Mouse (Mus musculus) kidney, adult 2 months (tissue): ENCODE data around the gene Il1rap.

Source experiments
- CTCF ChIP-seq: fragments of 200-500 bp; conservative IDR thresholded peaks from 2 replicates; pipeline ENCODE4 v1.5.1; 2011; ENCODE audit warnings: low read depth, mild to moderate bottlenecking, control low read depth, low read length, moderate library complexity, mixed read lengths; ENCODE audit not compliant: insufficient read depth, insufficient read length
- POLR2A ChIP-seq: fragments of 200-500 bp; IDR thresholded peaks from one replicate; pipeline ENCODE4 v1.6.1; 2011; ENCODE audit warnings: low read depth, low read length, control low read depth

DNA sequence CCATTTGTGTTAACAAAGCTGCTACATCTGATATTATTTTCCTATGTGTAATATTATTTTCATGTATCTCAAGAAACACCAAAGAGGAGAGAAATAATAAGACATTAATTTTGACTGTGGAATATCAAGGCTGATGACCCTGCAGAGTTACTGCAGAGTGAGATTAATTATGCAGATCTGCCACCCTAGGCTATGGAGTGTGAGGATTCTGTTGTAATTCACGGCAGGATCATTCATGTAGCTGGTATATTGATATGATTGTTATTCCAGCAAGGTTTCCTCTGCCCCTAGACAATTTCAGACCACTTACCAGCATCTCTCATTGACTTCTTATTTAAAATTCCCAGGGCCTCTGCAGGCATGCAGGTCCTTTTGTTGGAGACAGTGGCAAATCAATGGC lies 29.0 kb downstream of the Il1rap start:
- TF ChIP-seq CTCF (no peak), POLR2A (no peak)
